Mouse (Mus musculus): ENCODE measurements around the gene Cep152.
A peak's percentile ranks its signal among the peaks of the same experiment; 100 is the strongest.

Gene Cep152

DNA sequence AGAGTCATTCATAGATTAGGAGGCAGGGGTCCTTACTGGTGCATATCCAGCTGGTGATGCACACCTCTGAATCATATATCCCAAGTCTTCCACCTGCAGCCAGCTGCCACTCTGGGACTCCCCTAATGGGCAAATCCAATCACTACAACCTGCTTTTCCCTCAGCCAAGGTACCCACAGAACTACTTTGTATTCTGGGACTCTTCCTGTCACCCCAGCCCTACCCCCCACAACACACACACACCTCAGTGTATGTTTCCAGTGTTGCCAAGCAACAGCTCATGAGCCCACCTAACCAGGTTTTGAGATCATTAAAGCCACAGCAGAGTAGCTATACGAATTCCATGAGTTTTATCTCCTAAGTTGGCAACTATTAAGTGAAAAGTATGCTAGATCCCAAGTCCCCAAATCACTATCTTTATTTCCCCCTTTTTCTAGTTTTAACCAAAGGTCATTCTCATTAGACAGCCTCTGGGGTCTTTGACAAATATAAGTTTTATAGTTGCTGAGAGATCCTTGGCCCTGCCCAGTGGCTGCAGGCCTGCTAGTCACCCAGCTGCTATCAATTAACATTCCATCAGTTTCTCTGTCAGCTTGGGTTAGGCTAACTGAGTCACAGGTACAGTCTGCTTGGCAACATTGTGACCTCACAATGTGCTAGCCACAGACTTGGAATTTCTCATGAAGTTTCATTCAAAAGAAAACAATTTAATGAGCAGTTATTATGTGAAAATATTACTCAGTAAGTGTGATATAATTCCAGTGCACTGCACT is 75.9 kb downstream of the Cep152 start:
- DNase-seq: no peak

GRCm38 (mm10) chr2:125544986-125545385 is 79.9 kb downstream of the Cep152 start:
- no peak for DNase-seq

- DNase-seq: no peak
Observed at GRCm38 (mm10) chr2:125543646-125544045, 81.3 kb downstream of the Cep152 start.

GRCm38 (mm10) chr2:125541451-125541850 is 83.5 kb downstream of the Cep152 start:
- DNase-seq: no peak

DNA sequence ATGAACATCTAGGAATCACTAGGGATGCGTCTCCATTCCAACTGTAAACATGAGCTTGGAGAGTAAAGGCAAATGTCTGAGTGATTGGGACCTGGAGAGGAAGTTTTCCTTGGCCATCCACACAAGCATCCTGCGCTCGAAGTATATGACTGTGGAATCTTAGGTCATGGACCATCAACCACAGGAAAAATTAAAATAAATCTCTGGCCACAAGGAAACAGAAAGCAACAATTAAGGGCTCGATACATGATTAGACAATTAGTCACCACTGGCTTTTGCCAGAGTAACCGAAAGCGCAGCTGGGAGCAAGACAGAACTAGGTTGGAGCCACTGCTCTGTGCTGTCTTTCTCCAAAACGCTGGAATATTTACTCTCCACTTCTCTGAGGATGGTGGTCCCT is 84.3 kb downstream of the Cep152 start:
- DNase-seq: no peak

DNA sequence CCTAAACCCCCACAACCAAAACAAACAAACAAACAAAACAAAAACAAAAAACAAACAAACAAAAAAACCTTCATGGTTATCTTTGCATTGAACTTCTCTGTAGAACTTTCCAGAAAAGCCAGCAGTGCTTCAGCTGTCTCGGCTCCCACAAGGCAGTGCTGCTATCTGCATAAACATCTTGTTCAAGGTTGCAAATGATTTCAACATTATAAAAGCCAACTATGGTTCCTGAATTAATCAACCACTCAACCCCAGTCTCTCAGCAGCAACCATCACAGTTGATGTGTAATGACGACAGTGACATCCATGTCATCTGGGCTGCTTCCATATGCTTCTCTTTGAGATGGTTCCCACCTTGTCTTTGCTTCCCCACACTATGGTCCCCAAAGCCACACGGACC is 85.3 kb downstream of the Cep152 start:
- DNase-seq: no peak

DNA sequence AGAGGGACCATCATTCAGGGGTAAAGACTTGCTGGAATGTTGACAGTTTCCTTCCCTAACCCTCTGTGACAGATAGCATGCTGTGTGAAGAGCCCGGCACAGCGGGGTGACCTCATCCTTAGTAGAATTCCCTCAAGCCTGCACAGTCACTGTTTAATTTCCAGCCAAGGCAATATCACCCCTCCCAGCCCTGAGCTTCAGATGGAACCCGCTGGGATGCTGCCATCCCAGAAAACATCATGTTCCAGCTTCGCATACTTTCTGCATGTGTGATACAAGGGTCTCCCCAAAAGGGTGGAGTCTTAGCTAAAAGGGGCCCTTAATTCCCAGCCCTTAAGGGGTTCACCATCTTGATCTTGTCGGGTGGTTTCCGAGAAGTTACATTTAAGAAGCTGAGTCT is 94.2 kb downstream of the Cep152 start:
- DNase-seq: no peak

- DNase-seq: no peak
Observed at GRCm38 (mm10) chr2:125526566-125526965, 98.3 kb downstream of the Cep152 start.

DNA sequence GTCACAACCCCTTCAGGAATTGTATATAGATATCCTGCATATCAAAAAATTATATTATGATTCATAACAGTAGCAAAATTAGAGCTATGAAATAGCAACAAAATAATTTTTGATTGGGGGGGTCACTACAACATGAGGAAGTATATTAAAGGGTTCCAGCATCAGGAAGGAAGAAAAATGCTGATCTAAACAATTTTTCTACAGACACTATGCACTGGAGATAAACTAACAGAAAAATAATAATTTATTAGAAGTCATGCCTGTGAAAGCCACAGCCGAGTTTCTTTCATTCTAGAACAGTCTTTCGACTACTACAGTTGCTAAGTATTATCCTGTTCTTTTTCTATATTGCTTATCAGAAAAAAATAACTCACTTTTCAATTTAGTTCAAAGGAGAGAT is 99.4 kb downstream of the Cep152 start:
- DNase-seq: no peak

GRCm38 (mm10) chr2:125516594-125516993 is 108.3 kb downstream of the Cep152 start:
- DNase-seq: peak; percentile 63 to 66

DNA sequence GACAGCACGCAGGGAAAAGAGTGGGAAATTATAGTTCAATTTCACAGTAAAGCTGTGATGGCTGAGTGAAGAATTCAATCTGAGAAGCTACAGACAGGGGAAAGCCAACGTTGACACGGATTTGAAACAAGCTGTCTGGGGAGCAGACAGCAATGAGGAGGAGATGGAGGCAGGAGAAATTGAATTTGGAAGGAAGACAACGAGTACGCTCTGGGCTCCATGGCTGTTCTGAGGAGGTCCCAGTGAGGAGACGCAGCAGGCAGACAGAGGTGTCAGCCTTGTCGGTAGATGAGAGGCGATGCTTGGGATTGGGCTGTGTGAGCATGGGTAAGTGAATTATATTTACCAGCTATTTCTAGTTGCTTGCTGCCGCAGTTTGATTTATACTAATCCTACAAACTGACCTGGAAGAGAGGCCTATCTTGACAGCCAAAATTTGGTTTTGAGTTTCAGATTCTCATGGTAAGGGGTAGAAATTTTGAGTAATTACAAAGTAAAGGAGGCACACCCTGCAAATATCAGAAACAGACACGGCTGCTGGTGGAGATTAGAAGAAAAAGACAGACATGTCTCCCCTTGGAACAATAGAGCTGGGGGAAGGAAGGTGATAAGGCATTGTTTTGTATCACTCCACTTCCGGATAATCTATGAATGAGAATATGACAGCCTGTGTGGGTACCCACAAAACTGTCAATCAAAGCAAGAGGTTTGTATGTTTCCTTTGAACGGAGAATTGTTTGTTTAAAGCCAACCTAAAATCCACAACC is 109.4 kb downstream of the Cep152 start:
- no peak for DNase-seq

- DNase-seq: no peak
Observed at GRCm38 (mm10) chr2:125514391-125514790, 110.5 kb downstream of the Cep152 start.

All from kidney, postnatal 25 days (tissue).